Mouse (Mus musculus) intestine, embryonic 14.5 days (tissue): ENCODE measurements around the gene Castor1. TPM values are rescaled to one million over a fixed set of nuclear protein-coding genes. Genes with fewer than 3 reads are reported as not detected.

Experiments used
- ATAC-seq: fragments of 200-750 bp; cut with Nextera tagmentation; replicated peaks from 2 replicates; pipeline ENCODE4 v1.8.0; 2017; ENCODE audit warnings: low read depth, moderate number of reproducible peaks, moderate TSS enrichment, moderate library complexity; ENCODE audit not compliant: low FRiP score, low TSS enrichment
- DNase-seq: peaks from one replicate; pipeline ENCODE4 v3.0.0-alpha.2; 2018; ENCODE audit warnings: low spot score
- H3K27ac ChIP-seq: fragments of 300-500 bp; sonication (generic); 2 replicates; pipeline ENCODE4 v1.5.1; 2014; ENCODE audit warnings: low read depth, mild to moderate bottlenecking, control low read depth
- H3K27me3 ChIP-seq: fragments of 300-500 bp; sonication (generic); replicated peaks from 2 replicates; pipeline ENCODE4 v1.6.1; 2014; ENCODE audit warnings: low read length, control low read depth; ENCODE audit not compliant: control insufficient read depth, insufficient read depth
- H3K36me3 ChIP-seq: fragments of 300-500 bp; sonication (generic); 2 replicates; pipeline ENCODE4 v1.6.1; 2014; ENCODE audit warnings: low read length, control low read depth; ENCODE audit not compliant: control insufficient read depth, insufficient read depth
- H3K4me1 ChIP-seq: fragments of 300-500 bp; sonication (generic); replicated peaks from 2 replicates; pipeline ENCODE4 v1.6.1; 2014; ENCODE audit warnings: low read length, control low read depth, mixed read lengths; ENCODE audit not compliant: control insufficient read depth, insufficient read depth
- H3K4me2 ChIP-seq: fragments of 300-500 bp; sonication (generic); 2 replicates; pipeline ENCODE4 v1.6.1; 2014; ENCODE audit warnings: low read length
- H3K4me3 ChIP-seq: fragments of 300-500 bp; sonication (generic); 2 replicates; pipeline ENCODE4 v1.5.1; 2014; ENCODE audit warnings: low read depth, low read length, control low read depth, mixed read lengths
- H3K9ac ChIP-seq: fragments of 300-500 bp; sonication (generic); 2 replicates; pipeline ENCODE4 v1.6.1; 2014; ENCODE audit warnings: mild to moderate bottlenecking, low read length
- H3K9me3 ChIP-seq: fragments of 300-500 bp; sonication (generic); 2 replicates; pipeline ENCODE4 v1.6.1; 2016; ENCODE audit warnings: low read length, control low read depth; ENCODE audit not compliant: control insufficient read depth
- WGBS: fragments of 180-500 bp; shearing (Covaris S2); extraction: QIAGEN DNeasy Blood & Tissue Kit; methylation state at CpG from one replicate; pipeline ENCODE4 v1.1.7; 2014; 5-methylcytosine and 5-hydroxymethylcytosine counted together
- polyA plus RNA-seq: library from polyadenylated mRNA; unstranded; fragments of >200 nt; fragmentation: Nextera tagmentation; extraction: Ambion mirVana; gene quantifications from 2 replicates; pipeline ENCODE4 v1.2.1, GENCODE M21; 2014

The Castor1 gene
- polyA plus RNA-seq, 1 experiment from 2014 or later, result 2.0 TPM

- Histone ChIP-seq H3K9me3 (no peaks in the 10 kb centered on the region), H3K36me3 (no peaks in the 10 kb centered on the region), H3K27me3 (no peaks in the 10 kb centered on the region), H3K4me3 (no peak overlapping the region), H3K9ac (no peak overlapping the region), H3K4me1 (peaks cover 17% of the 10 kb centered on the region), H3K27ac (no peak overlapping the region), H3K4me2 (no peak overlapping the region)
- 69% methylated on average over 5 of the region's 5 CpGs for WGBS
- no peak for ATAC-seq
- no peak for DNase-seq
Observed at GRCm38 (mm10) chr11:4257756-4258155, 39.7 kb downstream of the Castor1 start.

- under 1% methylated on average over 7 of the region's 7 CpGs for whole genome bisulfite sequencing
- H3K27ac ChIP-seq, result no peak overlapping the region
- H3K9me3 ChIP-seq, result no peaks in the 10 kb centered on the region
- DNase-seq (peak; percentile 94), ATAC-seq (peak; percentile 61)
- no peak overlapping the region for H3K9ac ChIP-seq
- no peak overlapping the region for H3K4me3 ChIP-seq
- peak overlapping the region; percentile 39 for H3K4me2 ChIP-seq
- H3K36me3 ChIP-seq, result no peaks in the 10 kb centered on the region
- peaks cover 25% of the 10 kb centered on the region for H3K4me1 ChIP-seq
- H3K27me3 ChIP-seq, result no peaks in the 10 kb centered on the region
Observed at GRCm38 (mm10) chr11:4258657-4259082, 40.6 kb downstream of the Castor1 start.

DNA sequence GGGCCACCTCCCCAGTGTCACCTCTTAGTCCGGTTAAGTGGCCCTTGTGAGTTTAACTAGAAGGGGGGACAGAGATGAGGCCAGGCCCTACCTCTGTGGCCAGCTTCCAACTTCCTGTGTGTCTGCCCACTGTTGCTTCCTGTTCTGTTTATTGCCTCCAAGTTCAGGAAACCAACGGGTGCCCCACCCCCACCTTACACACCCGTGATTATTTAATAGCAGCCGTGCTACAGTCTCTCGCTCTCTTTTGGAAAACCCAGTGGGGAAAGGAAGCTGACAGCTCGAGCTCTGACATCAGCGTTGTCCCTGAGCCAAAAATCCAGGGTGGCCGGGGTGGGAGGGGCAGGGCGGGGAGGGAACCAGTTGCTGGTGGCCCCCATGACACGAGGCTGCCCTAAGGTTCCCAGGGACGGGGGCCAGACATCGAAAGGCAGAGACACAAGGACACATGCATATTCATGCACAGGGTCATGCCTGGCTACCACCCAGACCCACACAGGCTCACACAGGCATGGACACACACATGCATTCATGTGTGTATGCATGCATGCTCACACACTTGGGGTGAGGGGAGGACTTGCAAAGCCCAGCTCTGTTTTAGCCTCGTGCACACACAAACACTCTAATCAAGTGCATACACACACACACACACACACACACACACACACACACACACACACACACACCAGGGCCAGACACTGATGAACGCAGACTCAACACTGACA, 42.6 kb downstream of the Castor1 start:
- H3K4me1 ChIP-seq, result peaks cover 34% of the 10 kb centered on the region
- DNase-seq (peak; percentile 69), ATAC-seq (no peak)
- H3K9ac ChIP-seq, result no peak overlapping the region
- 30% methylated on average over 14 of the region's 14 CpGs for WGBS
- H3K4me2 ChIP-seq, result peak overlapping the region; percentile 13; the same call in 1 of the 2 replicates
- no peaks in the 10 kb centered on the region for H3K9me3 ChIP-seq
- H3K4me3 ChIP-seq, result no peak overlapping the region
- no peaks in the 10 kb centered on the region for H3K36me3 ChIP-seq
- H3K27me3 ChIP-seq, result peaks cover 11% of the 10 kb centered on the region
- H3K27ac ChIP-seq, result no peak overlapping the region

- Histone ChIP-seq H3K4me3 (no peak overlapping the region), H3K4me1 (peaks cover 34% of the 10 kb centered on the region), H3K4me2 (no peak overlapping the region), H3K9me3 (no peaks in the 10 kb centered on the region), H3K9ac (no peak overlapping the region), H3K27ac (no peak overlapping the region), H3K27me3 (peaks cover 16% of the 10 kb centered on the region), H3K36me3 (no peaks in the 10 kb centered on the region)
- peak; percentile 81 for DNase-seq
- WGBS, result 59% methylated on average over 7 of the region's 7 CpGs
- ATAC-seq, result no peak
Observed at GRCm38 (mm10) chr11:4261188-4261494, 43.1 kb downstream of the Castor1 start.

DNA sequence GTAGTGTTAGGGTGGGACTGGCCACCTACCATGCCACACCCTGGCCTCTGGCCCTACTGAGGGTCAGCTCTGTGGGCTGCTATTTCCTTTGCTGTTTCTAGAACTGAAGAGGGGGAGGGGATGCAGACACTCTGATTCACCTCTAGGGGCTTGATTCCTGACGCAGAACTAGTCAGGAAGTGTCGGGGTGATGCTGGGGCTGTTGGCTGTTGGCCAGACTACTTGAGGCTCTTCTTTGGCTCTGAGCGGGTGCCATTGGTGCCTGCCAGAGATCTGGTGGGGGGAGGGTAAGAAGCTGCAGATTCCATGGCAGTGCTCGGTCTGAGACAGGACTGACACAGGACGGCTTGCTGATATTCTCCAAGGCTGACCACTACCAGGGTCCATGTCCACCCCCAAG, 43.9 kb downstream of the Castor1 start:
- H3K9ac ChIP-seq, result no peak overlapping the region
- DNase-seq (peak; percentile 60), ATAC-seq (no peak)
- no peak overlapping the region for H3K27ac ChIP-seq
- H3K27me3 ChIP-seq, result peaks cover 23% of the 10 kb centered on the region
- H3K4me3 ChIP-seq, result no peak overlapping the region
- 24% methylated on average over 5 of the region's 5 CpGs for WGBS
- no peaks in the 10 kb centered on the region for H3K9me3 ChIP-seq
- no peaks in the 10 kb centered on the region for H3K36me3 ChIP-seq
- H3K4me2 ChIP-seq, result no peak overlapping the region
- H3K4me1 ChIP-seq, result peaks cover 34% of the 10 kb centered on the region

DNA sequence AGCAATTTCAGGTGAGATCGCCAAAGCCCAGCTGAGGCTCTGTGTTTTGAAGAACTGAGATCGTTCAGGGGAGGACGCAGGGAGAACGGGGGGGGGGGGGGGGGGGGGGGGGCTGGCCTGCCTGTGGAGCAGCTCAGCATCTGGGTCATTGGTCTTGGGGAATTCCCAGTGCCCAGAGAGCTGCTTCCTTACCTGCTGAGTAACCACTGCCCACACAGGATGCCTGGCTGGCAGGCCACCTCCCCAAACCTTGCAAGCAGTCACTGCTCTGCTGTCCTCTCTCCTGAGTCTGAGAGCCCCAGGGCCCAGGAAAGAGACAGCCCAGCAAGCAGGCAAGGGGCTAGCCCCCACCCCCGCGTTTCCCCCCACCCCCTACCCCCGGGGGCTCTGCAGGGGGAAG, 44.8 kb downstream of the Castor1 start:
- Histone ChIP-seq H3K27ac (no peak overlapping the region), H3K36me3 (no peaks in the 10 kb centered on the region), H3K4me2 (no peak overlapping the region), H3K4me3 (no peak overlapping the region), H3K4me1 (peaks cover 34% of the 10 kb centered on the region), H3K9me3 (no peaks in the 10 kb centered on the region), H3K9ac (no peak overlapping the region), H3K27me3 (peaks cover 32% of the 10 kb centered on the region)
- ATAC-seq, result no peak
- DNase-seq, result no peak
- 16% methylated on average over 7 of the region's 7 CpGs for WGBS

DNA sequence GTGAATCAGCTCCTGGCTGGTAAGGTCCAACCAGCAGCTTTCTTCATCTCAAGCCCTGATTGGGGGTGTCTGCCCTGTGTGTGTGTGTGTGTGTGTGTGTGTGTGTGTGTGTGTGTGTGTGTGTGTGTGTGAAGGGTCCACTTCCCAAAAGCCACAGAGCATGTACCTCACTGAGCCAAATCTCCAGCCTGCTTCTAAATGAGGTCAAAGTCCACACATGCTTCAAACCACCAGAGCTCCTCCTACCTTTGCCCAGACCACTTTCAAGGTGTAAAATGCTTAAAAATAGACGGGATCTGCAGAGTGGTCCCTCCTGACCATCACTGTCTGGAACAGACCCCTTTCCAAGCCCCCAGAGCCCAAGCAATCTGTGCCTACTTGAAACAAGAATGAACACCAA, 45.3 kb downstream of the Castor1 start:
- Histone ChIP-seq H3K36me3 (no peaks in the 10 kb centered on the region), H3K27ac (no peak overlapping the region), H3K4me2 (no peak overlapping the region), H3K9ac (no peak overlapping the region), H3K4me3 (no peak overlapping the region), H3K4me1 (peaks cover 34% of the 10 kb centered on the region), H3K27me3 (peaks cover 37% of the 10 kb centered on the region), H3K9me3 (no peaks in the 10 kb centered on the region)
- ATAC-seq, result no peak
- DNase-seq, result no peak
- 33% methylated on average over 1 of the region's 1 CpGs for WGBS

GRCm38 (mm10) chr11:4264066-4264465, 46.0 kb downstream of the Castor1 start:
- no peaks in the 10 kb centered on the region for H3K9me3 ChIP-seq
- peaks cover 40% of the 10 kb centered on the region for H3K27me3 ChIP-seq
- no peaks in the 10 kb centered on the region for H3K36me3 ChIP-seq
- H3K4me2 ChIP-seq, result no peak overlapping the region
- no peak overlapping the region for H3K4me3 ChIP-seq
- ATAC-seq (no peak), DNase-seq (no peak)
- WGBS, result 55% methylated on average over 7 of the region's 7 CpGs
- no peak overlapping the region for H3K9ac ChIP-seq
- peaks cover 34% of the 10 kb centered on the region for H3K4me1 ChIP-seq
- H3K27ac ChIP-seq, result no peak overlapping the region
